Mouse (Mus musculus) liver, embryonic 14.5 days (tissue): ENCODE measurements at regions not wholly inside any gene's neighbourhood (a gene's known extent, or its start where the extent isn't known, plus 50 kb on each side); places are given as distances from the start of the nearest gene placed in this dataset.

Source experiments
- CTCF ChIP-seq: IDR thresholded peaks from 2 replicates; pipeline ENCODE4 v1.5.1; 2016; ENCODE audit warnings: antibody characterized with exemption, low read depth, control low read depth
- EP300 ChIP-seq: IDR thresholded peaks from 2 replicates; pipeline ENCODE4 v1.6.1; 2016; ENCODE audit warnings: antibody characterized with exemption, low read depth

- TF ChIP-seq CTCF (no peak), EP300 (no peak)
These were observed 521.1 kb downstream of the Epha4 start for GRCm38 (mm10) chr1:76993776-76994175.
